Mouse (Mus musculus) adrenal gland, adult (tissue): ENCODE data around the gene Efcab7.

ENCODE experiments used
- DNase-seq, 2 experiments: peaks; one replicate each; pipeline ENCODE4 v3.0.0; 2022 to 2023; ENCODE audit warnings: low spot score in 1 of 2; ENCODE audit not compliant: inconsistent age in 2 of 2

Efcab7 gene

DNA sequence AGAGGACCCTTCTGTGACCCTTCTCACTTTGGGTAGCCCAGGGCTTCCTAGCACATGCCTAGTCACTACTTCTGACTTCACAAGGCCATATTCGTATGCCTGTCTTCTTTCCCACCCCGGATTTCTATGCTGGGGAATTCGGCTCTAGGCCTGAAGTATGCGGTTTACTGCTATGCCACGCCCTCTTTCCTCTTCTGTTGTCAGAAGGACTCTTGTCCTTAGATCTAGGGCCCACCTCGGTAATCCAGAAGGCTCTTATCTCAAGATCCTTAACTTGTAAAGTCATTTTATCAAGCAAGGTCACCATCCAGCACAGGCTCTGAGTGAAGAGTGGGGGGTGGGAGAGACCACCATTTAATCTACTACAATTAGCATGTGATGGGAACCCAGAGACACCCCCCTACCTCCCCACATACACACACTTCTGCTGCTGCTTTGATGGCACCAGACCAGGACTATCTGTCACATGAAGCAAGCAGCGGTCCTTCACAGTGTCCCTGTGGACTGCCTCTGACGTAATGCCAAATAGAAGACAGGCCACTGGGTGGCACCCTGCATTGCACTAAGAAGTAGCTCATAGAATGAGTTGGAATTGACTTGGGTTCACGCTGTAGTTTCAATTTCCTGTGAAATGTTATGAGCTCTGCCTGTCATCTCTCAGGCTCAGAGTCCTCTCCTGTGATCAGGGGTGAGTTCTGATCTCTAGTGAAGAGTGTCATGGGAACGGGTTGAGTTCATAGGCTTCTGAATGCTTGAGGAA, 112.8 kb downstream of the Efcab7 start:
- peak; percentile 72 to 91 for DNase-seq

DNA sequence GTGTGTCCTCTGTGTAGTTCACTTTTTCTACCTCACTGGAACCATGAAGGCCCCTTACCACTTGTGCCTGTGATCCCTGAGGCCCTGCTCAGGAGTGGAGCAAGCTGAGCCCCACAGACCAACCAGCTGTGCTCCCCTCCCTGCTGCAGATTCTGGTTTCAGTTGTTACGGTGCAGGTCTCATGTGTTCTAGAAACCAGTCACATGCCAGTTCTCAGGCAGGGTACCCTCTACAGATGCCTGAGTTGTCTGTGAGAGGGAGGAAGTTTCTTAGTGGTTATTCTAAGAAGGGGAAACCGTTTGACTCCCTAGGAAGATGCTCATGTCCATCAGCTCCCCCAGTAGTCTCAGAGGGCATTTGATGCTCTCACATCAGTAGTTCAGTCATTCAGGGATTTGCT, 115.6 kb downstream of the Efcab7 start:
- no peak for DNase-seq

DNA sequence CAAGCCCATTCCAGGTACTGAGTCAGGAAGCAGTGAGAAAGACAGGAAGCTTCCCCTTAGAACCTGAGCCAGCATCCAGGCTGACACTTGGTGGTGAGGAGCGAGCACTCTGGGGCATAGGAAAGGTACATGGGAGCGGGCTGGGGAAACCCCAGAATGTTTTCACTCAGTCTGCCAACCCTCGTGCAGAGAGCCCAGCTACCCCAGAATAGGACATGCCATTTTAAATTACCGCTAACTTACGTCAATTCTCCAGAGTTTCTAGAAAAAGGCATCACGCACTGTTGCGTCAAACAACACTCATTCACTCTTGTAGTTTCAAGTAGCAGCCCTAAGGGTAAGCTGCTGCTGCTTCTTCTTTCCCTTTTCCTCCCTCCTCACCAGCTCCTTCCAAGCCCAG, 116.0 kb downstream of the Efcab7 start:
- DNase-seq: no peak

DNA sequence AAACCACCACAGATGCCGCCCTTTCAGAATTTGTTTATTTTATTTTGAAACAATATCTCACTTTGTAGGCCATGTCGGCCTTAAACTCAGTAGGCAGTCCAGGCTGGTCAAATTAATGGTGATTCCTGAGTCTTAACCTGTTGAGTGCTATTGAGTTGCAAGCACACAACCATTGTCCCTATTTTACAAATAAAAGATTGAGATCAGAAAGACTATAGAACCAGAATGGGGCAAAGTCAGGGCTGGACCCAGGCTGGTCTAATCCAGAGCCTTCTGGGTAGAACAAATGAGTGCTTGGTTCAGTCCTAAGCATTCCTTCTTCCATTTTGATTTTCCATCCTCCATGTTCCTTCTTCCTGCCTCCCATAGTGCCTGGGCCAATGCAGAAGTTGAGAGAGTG, 117.5 kb downstream of the Efcab7 start:
- no peak for DNase-seq

DNA sequence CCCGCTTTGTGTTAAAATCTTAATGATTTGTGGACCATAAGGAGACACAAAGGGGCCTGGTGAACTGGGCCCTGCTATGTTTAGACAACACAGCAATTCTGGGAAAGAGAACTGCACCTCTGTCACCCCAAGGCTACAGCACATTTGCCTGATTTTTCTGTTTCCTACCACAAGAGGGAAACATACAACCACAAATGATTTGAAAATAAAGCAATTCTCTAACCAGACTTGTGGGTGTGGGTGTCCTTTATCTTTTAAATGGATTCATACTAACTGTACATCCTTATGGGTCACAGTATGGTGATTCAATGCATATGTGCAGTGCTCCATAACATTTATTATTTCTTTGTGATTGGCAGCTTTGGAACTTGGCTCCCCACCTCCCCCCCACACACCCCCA, 118.2 kb downstream of the Efcab7 start:
- peak in 1 of 2 experiments; percentile 64 for DNase-seq

DNA sequence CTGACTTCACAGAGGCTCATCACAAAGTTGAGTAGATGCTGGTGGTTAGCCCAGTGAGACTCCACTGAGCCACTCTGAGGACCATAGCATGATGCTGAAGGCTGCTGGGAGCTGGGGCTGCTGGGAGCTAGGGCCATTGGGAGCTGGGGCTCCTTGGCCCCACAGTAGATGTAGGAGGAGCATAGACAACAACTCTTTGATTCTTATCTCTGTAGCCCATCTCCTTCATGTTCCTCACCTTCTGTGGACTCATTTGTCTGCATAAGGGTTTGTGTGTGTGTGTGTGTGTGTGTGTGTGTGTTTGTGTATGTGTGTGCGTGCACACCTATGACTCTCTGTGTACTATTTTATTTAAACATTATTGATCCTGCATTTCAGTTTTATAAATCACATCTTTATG, 118.9 kb downstream of the Efcab7 start:
- DNase-seq: no peak

DNA sequence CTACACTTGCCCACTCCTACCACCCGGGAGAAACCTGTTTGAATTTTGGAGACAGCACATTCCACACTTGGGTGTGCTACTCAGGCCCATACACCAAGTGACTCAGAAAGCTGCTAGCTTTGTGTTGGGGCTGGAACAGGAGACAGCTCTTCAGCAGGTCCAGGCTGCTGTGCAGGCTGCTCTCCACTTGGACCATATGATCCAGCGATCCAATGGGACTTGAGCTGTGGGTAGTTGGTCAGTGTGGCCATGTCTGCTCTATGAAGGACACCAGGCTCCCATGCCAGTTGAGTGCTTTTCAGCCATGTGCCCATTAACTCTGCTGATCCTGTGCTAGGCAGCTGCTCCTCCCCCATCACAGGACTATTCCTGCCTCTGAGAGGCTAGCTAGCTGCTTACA, 124.9 kb downstream of the Efcab7 start:
- DNase-seq: no peak

DNA sequence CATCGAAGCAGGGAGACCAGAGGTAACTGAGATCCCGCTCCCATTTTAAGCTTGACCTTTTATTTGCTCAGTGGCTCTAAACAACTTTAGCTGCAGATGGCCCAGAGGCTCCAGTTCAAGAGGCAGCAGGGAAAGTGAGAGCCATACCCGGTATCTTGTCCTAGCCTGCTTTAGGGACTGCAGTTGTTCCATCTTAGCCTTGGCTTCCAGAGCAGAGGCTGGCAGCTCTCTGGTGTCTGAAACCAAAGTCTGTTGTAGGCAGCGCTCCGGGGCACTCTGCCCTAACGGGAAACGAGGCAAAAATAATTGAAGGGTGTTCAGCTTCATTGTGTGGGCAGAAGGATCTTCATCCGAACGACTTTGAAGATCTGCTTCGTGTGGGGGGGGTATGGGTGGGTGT, 126.4 kb downstream of the Efcab7 start:
- no peak for DNase-seq

DNA sequence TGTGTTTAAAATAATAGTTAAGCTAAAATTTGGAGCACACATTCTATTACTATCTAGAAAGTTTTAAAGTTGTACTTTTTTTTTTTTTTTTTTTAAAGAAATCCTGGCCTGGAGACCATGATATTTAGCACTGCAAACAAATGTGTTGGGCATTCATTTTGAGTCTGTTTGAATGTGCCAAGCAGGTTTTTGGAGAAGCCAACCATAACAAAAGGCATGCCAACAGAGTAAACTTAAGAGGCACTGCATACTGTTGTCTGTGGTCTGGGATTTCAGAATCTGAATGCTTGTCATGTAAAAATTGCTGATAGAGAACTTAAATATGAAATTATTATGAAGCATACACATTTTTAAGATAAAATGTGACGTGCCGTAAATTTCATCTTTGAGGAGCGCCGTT, 128.2 kb downstream of the Efcab7 start:
- no peak for DNase-seq

DNA sequence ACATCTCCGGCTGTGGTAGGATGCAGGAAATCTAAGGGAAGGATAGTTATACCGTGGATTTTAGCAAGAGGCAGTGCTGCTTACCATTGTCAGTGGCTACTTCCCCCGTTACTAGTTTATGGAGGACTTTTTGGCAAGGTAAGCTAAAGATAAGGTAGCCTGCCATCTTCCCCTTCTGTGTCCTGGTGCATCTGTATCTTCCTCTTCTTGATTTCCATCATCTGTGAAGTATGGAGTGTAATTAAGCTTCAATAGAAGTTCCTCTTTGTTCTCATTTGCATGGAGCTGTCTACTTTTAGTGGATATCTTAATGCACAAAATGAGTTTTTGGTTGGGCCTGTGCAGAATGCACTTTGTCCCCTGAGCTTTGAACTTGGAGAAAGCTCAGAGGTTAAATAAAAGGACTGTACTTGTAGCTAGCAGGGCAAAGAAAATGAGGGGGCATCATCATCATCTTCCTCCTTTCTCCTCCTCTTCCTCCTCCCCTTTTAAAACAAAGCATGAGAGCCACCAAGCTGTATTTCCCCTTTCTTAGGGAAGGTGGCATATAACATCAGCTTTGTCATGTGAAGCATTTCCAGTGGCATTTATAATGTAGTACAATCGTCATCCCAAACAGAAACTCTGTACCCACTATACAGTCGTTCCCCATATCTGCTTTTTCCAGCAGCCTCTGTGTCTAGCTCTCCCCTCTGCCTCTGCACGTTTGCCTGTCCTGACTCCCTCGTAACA, 129.3 kb downstream of the Efcab7 start:
- no peak for DNase-seq

DNA sequence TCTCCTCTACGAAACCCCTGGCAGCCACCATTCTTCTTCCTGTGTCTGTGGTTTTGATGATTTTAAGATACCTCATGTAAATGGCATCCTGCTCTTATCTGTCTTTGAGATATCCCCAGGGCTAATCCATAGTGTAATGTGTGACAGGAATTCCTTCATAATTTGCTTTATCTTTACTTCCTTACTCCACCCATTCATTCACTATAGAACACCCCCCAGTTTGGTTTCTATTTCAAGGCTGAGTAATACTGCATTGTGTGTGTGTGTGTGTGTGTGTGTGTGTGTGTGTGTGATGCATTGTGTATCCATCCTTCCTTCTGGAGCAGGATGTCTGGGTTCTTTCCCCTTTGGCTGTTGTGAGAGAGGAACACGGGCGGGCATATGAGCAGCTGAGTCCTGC, 130.3 kb downstream of the Efcab7 start:
- no peak for DNase-seq
